Mouse (Mus musculus) thymus, adult 2 months (tissue): ENCODE results near the gene Pim1.

ENCODE experiments used
- CTCF ChIP-seq: fragments of 200-500 bp; IDR thresholded peaks from 2 replicates; pipeline ENCODE4 v1.5.1; 2012; ENCODE audit warnings: mild to moderate bottlenecking, control low read depth, low read length, moderate library complexity, borderline replicate concordance; ENCODE audit not compliant: control insufficient read depth, poor library complexity, insufficient read depth; ENCODE audit errors: extremely low read depth
- POLR2A ChIP-seq: fragments of 200-500 bp; IDR thresholded peaks from 2 replicates; pipeline ENCODE4 v1.6.1; 2012; ENCODE audit warnings: mild to moderate bottlenecking, low read length, control low read depth, moderate library complexity; ENCODE audit not compliant: control insufficient read depth, poor library complexity, insufficient read depth; ENCODE audit errors: extremely low read depth

DNA sequence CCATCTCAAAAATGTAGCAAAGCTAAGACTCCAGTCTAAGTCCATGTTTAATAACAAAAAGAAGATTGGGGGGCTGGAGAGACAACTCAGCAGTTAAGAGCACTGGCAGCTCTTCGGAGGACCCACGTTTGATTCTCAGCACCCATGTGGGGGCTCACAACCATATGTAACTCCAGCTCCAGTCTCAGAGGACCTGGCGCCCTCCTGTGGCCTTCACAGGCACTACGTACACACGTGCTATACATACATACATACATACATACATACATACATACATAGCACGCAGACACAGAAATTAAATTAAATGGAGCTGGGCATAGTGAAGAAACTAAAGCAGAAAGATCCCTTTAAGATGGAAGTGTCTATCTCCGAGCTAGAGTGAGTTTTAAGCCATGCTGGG, 7.9 kb upstream of the Pim1 start:
- TF ChIP-seq CTCF (no peak), POLR2A (no peak)
